Mouse (Mus musculus) embryonic facial prominence, embryonic 11.5 days (tissue): ENCODE results near the gene Crb2. TPM values are rescaled to one million over a fixed set of nuclear protein-coding genes. Genes with fewer than 3 reads are reported as not detected.

Source experiments
- ATAC-seq: fragments of 200-750 bp; cut with Nextera tagmentation; replicated peaks from 2 replicates; pipeline ENCODE4 v1.8.0; 2017; ENCODE audit warnings: low read depth; ENCODE audit not compliant: insufficient number of reproducible peaks, low FRiP score, low TSS enrichment
- DNase-seq: peaks from one replicate; pipeline ENCODE4 v3.0.0-alpha.2; 2015; ENCODE audit warnings: low spot score
- H3K27ac ChIP-seq: fragments of 300-500 bp; sonication (generic); replicated peaks from 2 replicates; pipeline ENCODE4 v1.5.1; 2014; ENCODE audit warnings: mild to moderate bottlenecking, low read depth, low read length, control low read depth
- H3K27me3 ChIP-seq: fragments of 300-500 bp; sonication (generic); 2 replicates; pipeline ENCODE4 v1.6.1; 2014; ENCODE audit warnings: mild to moderate bottlenecking, low read length, moderate library complexity, mixed read lengths; ENCODE audit not compliant: control insufficient read depth, insufficient read depth
- H3K36me3 ChIP-seq: fragments of 300-500 bp; sonication (generic); replicated peaks from 2 replicates; pipeline ENCODE4 v1.6.1; 2014; ENCODE audit warnings: low read depth, mild to moderate bottlenecking, low read length, moderate library complexity, mixed read lengths; ENCODE audit not compliant: control insufficient read depth, insufficient read depth
- H3K4me1 ChIP-seq: fragments of 300-500 bp; sonication (generic); 2 replicates; pipeline ENCODE4 v1.6.1; 2014; ENCODE audit warnings: low read length, mixed read lengths; ENCODE audit not compliant: control insufficient read depth, insufficient read depth
- H3K4me2 ChIP-seq: fragments of 300-500 bp; sonication (generic); 2 replicates; pipeline ENCODE4 v1.6.1; 2014; ENCODE audit warnings: low read depth, mild to moderate bottlenecking, control low read depth, low read length, moderate library complexity
- H3K4me3 ChIP-seq: fragments of 300-500 bp; sonication (generic); 2 replicates; pipeline ENCODE4 v1.5.1; 2014; ENCODE audit warnings: low read depth, low read length, control low read depth
- H3K9ac ChIP-seq: fragments of 300-500 bp; sonication (generic); replicated peaks from 2 replicates; pipeline ENCODE4 v1.6.1; 2014; ENCODE audit warnings: mild to moderate bottlenecking, control low read depth, low read length
- H3K9me3 ChIP-seq: fragments of 300-500 bp; sonication (generic); replicated peaks from 2 replicates; pipeline ENCODE4 v1.6.1; 2016; ENCODE audit warnings: mild to moderate bottlenecking, low read length, inconsistent platforms, mixed read lengths; ENCODE audit not compliant: control insufficient read depth
- WGBS: fragments of 180-500 bp; shearing (Covaris S2); extraction: QIAGEN DNeasy Blood & Tissue Kit; methylation state at CpG from one replicate; pipeline ENCODE4 v1.1.7; 2014; 5-methylcytosine and 5-hydroxymethylcytosine counted together
- polyA plus RNA-seq: library from polyadenylated mRNA; unstranded; fragments of >200 nt; fragmentation: Nextera tagmentation; extraction: Ambion mirVana; gene quantifications from 2 replicates; pipeline ENCODE4 v1.2.1, GENCODE M21; 2014

Gene Crb2
- polyA plus RNA-seq, 1 experiment from 2014 or later = 2.7 TPM

GRCm38 (mm10) chr2:37782002-37782401, 6.0 kb downstream of the Crb2 start:
- Histone ChIP-seq H3K27me3 (peaks cover 8% of the 10 kb centered on the region), H3K4me2 (no peak overlapping the region), H3K4me3 (no peak overlapping the region), H3K9me3 (no peaks in the 10 kb centered on the region), H3K27ac (no peak overlapping the region; the same call in 1 of the 2 replicates), H3K9ac (no peak overlapping the region), H3K36me3 (no peaks in the 10 kb centered on the region), H3K4me1 (peaks cover 9% of the 10 kb centered on the region)
- ATAC-seq (no peak), DNase-seq (peak; percentile 63)
- WGBS = 6% methylated on average over 7 of the region's 7 CpGs

- peaks cover 5% of the 10 kb centered on the region for H3K4me1 ChIP-seq
- H3K9ac ChIP-seq = no peak overlapping the region
- no peak for ATAC-seq
- no peak overlapping the region for H3K4me2 ChIP-seq
- WGBS = 74% methylated on average over 5 of the region's 5 CpGs
- H3K27me3 ChIP-seq = peaks cover 8% of the 10 kb centered on the region
- no peak overlapping the region for H3K27ac ChIP-seq
- DNase-seq = no peak
- no peaks in the 10 kb centered on the region for H3K36me3 ChIP-seq
- no peak overlapping the region for H3K4me3 ChIP-seq
- H3K9me3 ChIP-seq = no peaks in the 10 kb centered on the region
Measured at GRCm38 (mm10) chr2:37784473-37784872, 8.4 kb downstream of the Crb2 start.

GRCm38 (mm10) chr2:37786461-37786860, 10.4 kb downstream of the Crb2 start:
- no peaks in the 10 kb centered on the region for H3K36me3 ChIP-seq
- H3K4me3 ChIP-seq = peak overlapping the region; percentile 32
- H3K9me3 ChIP-seq = no peaks in the 10 kb centered on the region
- H3K4me2 ChIP-seq = peak overlapping the region; percentile 62
- H3K27ac ChIP-seq = no peak overlapping the region
- no peaks in the 10 kb centered on the region; the same call in 1 of the 2 replicates for H3K4me1 ChIP-seq
- no peak for ATAC-seq
- no peak overlapping the region for H3K9ac ChIP-seq
- WGBS = 24% methylated on average over 52 of the region's 52 CpGs
- H3K27me3 ChIP-seq = peaks cover 8% of the 10 kb centered on the region
- DNase-seq = peak; percentile 24

- Histone ChIP-seq H3K4me3 (no peak overlapping the region), H3K9me3 (no peaks in the 10 kb centered on the region), H3K9ac (no peak overlapping the region), H3K27ac (no peak overlapping the region), H3K27me3 (peaks cover 24% of the 10 kb centered on the region), H3K4me2 (no peak overlapping the region), H3K36me3 (no peaks in the 10 kb centered on the region), H3K4me1 (no peaks in the 10 kb centered on the region; the same call in 1 of the 2 replicates)
- DNase-seq (no peak), ATAC-seq (no peak)
- WGBS = 81% methylated on average over 7 of the region's 7 CpGs
Measured at GRCm38 (mm10) chr2:37788176-37788962, 12.3 kb downstream of the Crb2 start.

- H3K4me1 ChIP-seq = no peaks in the 10 kb centered on the region; the same call in 1 of the 2 replicates
Measured at GRCm38 (mm10) chr2:37789029-37789428, 13.0 kb downstream of the Crb2 start.

GRCm38 (mm10) chr2:37789995-37790394, 13.9 kb downstream of the Crb2 start:
- DNase-seq (no peak), ATAC-seq (no peak)
- Histone ChIP-seq H3K4me2 (no peak overlapping the region), H3K9me3 (no peaks in the 10 kb centered on the region), H3K27me3 (peaks cover 33% of the 10 kb centered on the region), H3K9ac (no peak overlapping the region), H3K4me3 (no peak overlapping the region), H3K27ac (no peak overlapping the region), H3K36me3 (no peaks in the 10 kb centered on the region), H3K4me1 (no peaks in the 10 kb centered on the region; the same call in 1 of the 2 replicates)
- WGBS = 90% methylated on average over 10 of the region's 10 CpGs

More at GRCm38 (mm10) chr2:37789029-37789428, 13.0 kb downstream of the Crb2 start:
- H3K4me2 ChIP-seq = no peak overlapping the region
- no peak overlapping the region for H3K4me3 ChIP-seq
- 85% methylated on average over 5 of the region's 5 CpGs for WGBS
- peaks cover 28% of the 10 kb centered on the region for H3K27me3 ChIP-seq
- H3K27ac ChIP-seq = no peak overlapping the region
- H3K36me3 ChIP-seq = no peaks in the 10 kb centered on the region
- H3K9me3 ChIP-seq = no peaks in the 10 kb centered on the region
- no peak for DNase-seq
- H3K9ac ChIP-seq = no peak overlapping the region
- no peak for ATAC-seq

GRCm38 (mm10) chr2:37790738-37791137, 14.7 kb downstream of the Crb2 start:
- no peak overlapping the region for H3K4me2 ChIP-seq
- no peaks in the 10 kb centered on the region for H3K9me3 ChIP-seq
- H3K27me3 ChIP-seq = peaks cover 32% of the 10 kb centered on the region
- H3K4me3 ChIP-seq = no peak overlapping the region
- H3K36me3 ChIP-seq = no peaks in the 10 kb centered on the region
- ATAC-seq (no peak), DNase-seq (no peak)
- no peak overlapping the region for H3K27ac ChIP-seq
- 92% methylated on average over 14 of the region's 14 CpGs for WGBS
- no peaks in the 10 kb centered on the region; the same call in 1 of the 2 replicates for H3K4me1 ChIP-seq
- H3K9ac ChIP-seq = no peak overlapping the region

GRCm38 (mm10) chr2:37791340-37791739, 15.3 kb downstream of the Crb2 start:
- ATAC-seq = no peak
- H3K4me1 ChIP-seq = no peaks in the 10 kb centered on the region; the same call in 1 of the 2 replicates
- 89% methylated on average over 4 of the region's 4 CpGs for WGBS
- no peak overlapping the region for H3K9ac ChIP-seq
- no peak overlapping the region for H3K27ac ChIP-seq
- peaks cover 28% of the 10 kb centered on the region for H3K27me3 ChIP-seq
- H3K4me2 ChIP-seq = no peak overlapping the region
- no peak for DNase-seq
- H3K4me3 ChIP-seq = no peak overlapping the region
- no peaks in the 10 kb centered on the region for H3K9me3 ChIP-seq
- H3K36me3 ChIP-seq = no peaks in the 10 kb centered on the region
